Mouse (Mus musculus) forebrain, embryonic 10.5 days (tissue): ENCODE measurements at regions not wholly inside any gene's neighbourhood (a gene's known extent, or its start where the extent isn't known, plus 50 kb on each side); places are given as distances from the start of the nearest gene placed in this dataset.

Experiments used
- DNase-seq: peaks from one replicate; pipeline ENCODE4 v3.0.0-alpha.2; 2017; ENCODE audit warnings: low spot score; ENCODE audit errors: extremely low spot score
- H3K27ac ChIP-seq: fragments of 300-500 bp; sonication (generic); 2 replicates; pipeline ENCODE4 v1.5.1; 2016; ENCODE audit warnings: mild to moderate bottlenecking
- H3K27me3 ChIP-seq: fragments of 300-500 bp; sonication (generic); 2 replicates; pipeline ENCODE4 v1.6.1; 2016; ENCODE audit warnings: mild to moderate bottlenecking; ENCODE audit not compliant: poor library complexity, severe bottlenecking
- H3K36me3 ChIP-seq: fragments of 300-500 bp; sonication (generic); replicated peaks from 2 replicates; pipeline ENCODE4 v1.6.1; 2016; ENCODE audit warnings: mild to moderate bottlenecking, moderate library complexity
- H3K4me1 ChIP-seq: fragments of 300-500 bp; sonication (generic); 2 replicates; pipeline ENCODE4 v1.6.1; 2016
- H3K4me3 ChIP-seq: fragments of 300-500 bp; sonication (generic); 2 replicates; pipeline ENCODE4 v1.5.1; 2016; ENCODE audit warnings: mild to moderate bottlenecking, moderate library complexity
- H3K9me3 ChIP-seq: fragments of 300-500 bp; sonication (generic); 2 replicates; pipeline ENCODE4 v1.6.1; 2016; ENCODE audit warnings: mild to moderate bottlenecking, moderate library complexity
- WGBS: fragments of 180-500 bp; shearing (Covaris S2); methylation state at CpG from one replicate; pipeline ENCODE4 v1.1.7; 2016; 5-methylcytosine and 5-hydroxymethylcytosine counted together

DNA sequence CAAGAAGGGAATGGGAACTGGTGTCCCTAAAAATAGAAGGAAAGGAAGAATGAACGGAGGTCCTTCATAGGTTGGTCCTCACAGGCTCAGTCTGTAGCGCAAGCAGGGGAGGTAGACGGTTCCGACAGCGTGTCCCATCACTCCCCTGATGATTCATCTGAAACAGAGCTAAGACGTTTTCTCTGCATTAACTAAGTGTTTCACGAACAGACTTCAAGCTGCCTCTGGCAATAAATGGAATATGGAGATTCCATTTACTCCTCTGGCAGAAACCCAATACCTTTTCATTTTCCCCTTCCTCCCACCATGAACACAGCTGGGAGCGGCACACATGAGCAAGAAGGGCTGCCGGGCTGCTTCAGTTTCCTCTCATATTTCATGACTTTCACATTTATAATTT lies 194.6 kb upstream of the Sox11 start:
- 85% methylated on average over 9 of the region's 9 CpGs for WGBS

DNA sequence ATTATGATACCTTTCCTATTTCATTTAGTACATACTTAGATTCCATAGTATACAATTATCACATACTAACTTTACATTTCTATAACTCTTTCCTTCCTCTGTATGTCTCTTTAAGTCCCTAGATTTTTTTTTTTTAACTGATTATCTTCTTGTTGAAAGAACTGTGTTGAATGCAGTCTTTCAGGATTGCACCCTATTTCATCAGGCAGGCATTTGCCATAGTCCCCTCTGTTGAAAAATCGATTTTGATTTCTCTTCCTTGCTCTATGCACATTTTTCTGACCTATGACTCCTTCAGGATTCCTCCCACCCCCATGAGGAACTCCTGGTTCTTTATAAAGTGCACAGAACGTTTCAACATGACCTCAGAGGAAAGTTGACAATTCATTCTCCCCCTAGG lies 183.2 kb upstream of the Sox11 start:
- no peak overlapping the region for H3K27ac ChIP-seq
- no peaks in the 10 kb centered on the region for H3K27me3 ChIP-seq
- DNase-seq: no peak
- no peaks in the 10 kb centered on the region for H3K36me3 ChIP-seq
- H3K9me3 ChIP-seq: no peaks in the 10 kb centered on the region
- WGBS: 77% methylated on average over 2 of the region's 2 CpGs
- 0 out of 2 replicates have a peak, but pooled peaks cover 4% of the 10 kb centered on the region for H3K4me1 ChIP-seq
- H3K4me3 ChIP-seq: no peak overlapping the region

More for the DNA sequence above, 194.6 kb upstream of the Sox11 start:
- no peaks in the 10 kb centered on the region for H3K27me3 ChIP-seq
- H3K4me3 ChIP-seq: no peak overlapping the region
- no peak for DNase-seq
- H3K4me1 ChIP-seq: peaks cover 12% of the 10 kb centered on the region
- H3K27ac ChIP-seq: no peak overlapping the region
- no peaks in the 10 kb centered on the region for H3K36me3 ChIP-seq
- H3K9me3 ChIP-seq: 0 out of 2 replicates have a peak, but pooled peaks cover 4% of the 10 kb centered on the region

DNA sequence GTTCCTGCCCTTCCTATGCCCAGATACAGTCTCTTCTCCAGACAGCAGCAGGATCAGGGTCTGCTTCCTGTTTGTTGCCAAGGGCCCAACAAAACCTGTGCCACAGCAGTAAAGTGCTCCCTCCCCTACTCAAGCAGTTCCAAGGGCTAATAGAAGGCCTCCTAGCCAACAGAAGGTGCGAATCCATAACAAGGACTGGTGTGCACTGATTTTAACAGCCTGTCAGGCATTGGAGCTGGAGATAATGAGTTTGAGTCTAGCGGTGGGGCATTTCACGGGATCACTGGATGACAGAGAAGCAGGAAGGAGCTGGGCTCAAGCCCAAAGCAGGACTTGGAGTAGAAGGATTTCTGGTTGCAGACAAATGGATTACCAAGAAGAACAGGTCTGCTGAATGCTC lies 170.9 kb upstream of the Sox11 start:
- H3K4me1 ChIP-seq: no peaks in the 10 kb centered on the region
- no peaks in the 10 kb centered on the region for H3K36me3 ChIP-seq
- H3K4me3 ChIP-seq: no peak overlapping the region
- H3K27me3 ChIP-seq: no peaks in the 10 kb centered on the region
- 88% methylated on average over 3 of the region's 3 CpGs for WGBS
- DNase-seq: no peak
- no peaks in the 10 kb centered on the region for H3K9me3 ChIP-seq
- no peak overlapping the region for H3K27ac ChIP-seq

DNA sequence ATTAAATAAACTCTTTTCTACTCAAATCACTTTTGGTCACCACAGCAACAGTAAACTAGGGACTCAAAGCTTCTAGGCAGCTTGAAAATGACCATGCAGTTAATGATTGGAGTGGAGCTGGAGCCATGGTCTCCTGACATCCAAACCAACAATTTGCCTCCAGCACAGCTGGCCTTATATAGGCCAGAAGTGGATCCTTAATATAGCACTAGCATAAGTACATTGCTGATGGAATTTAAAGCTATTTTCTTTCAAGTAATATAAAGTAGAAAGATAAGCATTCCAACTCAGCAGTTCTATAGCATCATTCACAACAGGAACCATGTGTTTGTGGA lies 165.8 kb upstream of the Sox11 start:
- H3K27me3 ChIP-seq: no peaks in the 10 kb centered on the region
- H3K9me3 ChIP-seq: no peaks in the 10 kb centered on the region
- H3K27ac ChIP-seq: no peak overlapping the region
- H3K4me1 ChIP-seq: peaks cover 5% of the 10 kb centered on the region
- H3K4me3 ChIP-seq: no peak overlapping the region
- H3K36me3 ChIP-seq: no peaks in the 10 kb centered on the region
- no peak for DNase-seq

DNA sequence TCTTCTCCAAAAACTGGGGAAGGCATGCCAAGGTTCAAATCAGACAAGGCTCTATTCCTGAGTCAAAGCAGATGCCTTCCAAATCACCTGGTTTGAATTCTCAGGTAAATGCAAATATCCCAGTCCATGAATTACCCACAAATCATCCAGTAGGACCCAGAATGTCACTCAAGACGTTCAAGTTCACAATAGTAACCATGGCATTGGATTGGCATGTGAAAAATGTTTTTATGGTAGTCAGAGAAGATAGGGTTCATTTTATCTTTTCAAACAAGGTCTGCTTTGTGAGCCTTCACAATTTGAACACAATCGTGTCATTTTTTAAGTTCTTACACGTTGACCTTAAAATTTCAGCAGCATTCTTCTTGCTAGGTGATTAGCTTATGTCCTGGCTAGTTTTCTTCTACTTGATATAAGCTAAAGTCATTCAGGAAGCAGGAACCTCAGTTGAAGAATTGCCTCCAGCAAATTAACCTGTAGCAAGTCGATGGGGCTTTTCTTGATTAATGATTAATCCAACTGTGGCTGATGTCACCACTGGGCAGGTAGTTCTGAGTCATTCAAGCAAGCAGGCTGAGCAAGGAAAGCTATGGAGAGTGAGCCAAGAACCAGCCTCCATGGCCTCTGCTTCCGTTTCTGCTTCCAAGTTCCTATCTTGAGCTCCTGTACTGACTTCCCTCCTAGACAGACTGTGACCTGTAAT lies 165.3 kb upstream of the Sox11 start:
- Histone ChIP-seq H3K9me3 (no peaks in the 10 kb centered on the region), H3K4me1 (peaks cover 10% of the 10 kb centered on the region), H3K27ac (no peak overlapping the region), H3K36me3 (no peaks in the 10 kb centered on the region), H3K27me3 (no peaks in the 10 kb centered on the region), H3K4me3 (no peak overlapping the region)
- WGBS: 70% methylated on average over 5 of the region's 5 CpGs
- DNase-seq: no peak

DNA sequence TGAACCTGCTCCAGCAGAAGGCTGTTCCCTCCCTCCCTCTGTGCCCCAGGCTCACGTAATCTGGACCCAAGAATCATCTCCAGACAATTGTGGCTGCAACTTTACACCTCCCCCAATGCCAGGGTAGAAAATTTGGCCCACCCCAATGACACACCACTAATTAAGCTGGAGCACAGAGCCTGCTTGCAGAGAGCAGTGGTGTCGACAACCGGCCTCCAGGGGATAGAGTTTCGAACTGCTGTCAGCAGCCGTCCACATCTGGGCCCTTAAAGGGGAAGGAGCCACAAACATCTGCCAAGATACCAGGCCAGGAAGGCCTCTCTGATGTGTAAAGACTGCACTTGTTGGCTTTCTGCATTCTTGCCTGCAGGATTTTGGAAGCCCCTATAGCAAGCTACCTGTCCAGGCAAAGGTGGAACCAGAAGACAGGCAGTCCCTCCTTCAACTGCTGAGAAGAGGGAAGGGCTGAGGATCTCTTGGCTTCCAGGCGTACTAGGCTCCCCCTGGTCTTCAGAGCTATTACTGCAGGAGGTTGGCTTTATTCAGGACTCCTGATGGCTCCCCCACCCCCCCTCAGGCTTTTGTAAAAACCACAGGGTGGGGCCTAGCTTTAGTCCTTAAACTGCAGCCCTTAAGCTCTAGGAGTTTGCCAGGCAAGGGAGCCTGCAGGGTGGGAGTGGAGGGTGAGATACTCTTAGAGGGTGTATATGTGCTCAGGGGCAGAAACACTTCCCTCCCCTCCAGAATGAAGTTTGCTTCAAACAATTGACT lies 160.5 kb upstream of the Sox11 start:
- no peak for DNase-seq
- peaks cover 39% of the 10 kb centered on the region for H3K4me1 ChIP-seq
- no peaks in the 10 kb centered on the region for H3K36me3 ChIP-seq
- H3K4me3 ChIP-seq: no peak overlapping the region
- peak overlapping the region; percentile 51 for H3K27ac ChIP-seq
- 10% methylated on average over 6 of the region's 6 CpGs for WGBS
- no peaks in the 10 kb centered on the region for H3K9me3 ChIP-seq
- no peaks in the 10 kb centered on the region for H3K27me3 ChIP-seq

DNA sequence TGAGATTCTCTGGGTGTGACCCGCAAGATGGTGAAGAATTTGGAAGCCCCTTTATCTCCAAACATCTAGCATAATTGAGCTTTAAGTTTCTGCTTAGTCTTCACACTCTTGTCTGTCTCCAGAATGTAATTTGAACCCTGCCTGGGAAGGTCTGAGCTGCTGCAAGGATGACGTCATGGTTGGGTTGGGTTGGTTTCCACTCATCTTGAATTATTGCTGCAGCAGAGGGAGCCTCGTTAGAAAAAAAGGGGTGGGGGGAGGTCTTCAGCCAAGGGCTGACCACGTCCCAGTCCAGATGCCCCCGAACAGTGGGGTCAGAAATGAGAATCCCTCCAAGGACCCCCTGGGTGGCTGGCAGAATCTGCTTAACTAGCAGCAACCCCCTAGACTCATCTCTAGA lies 158.1 kb upstream of the Sox11 start:
- 36% methylated on average over 5 of the region's 5 CpGs for WGBS
- Histone ChIP-seq H3K4me1 (peaks cover 53% of the 10 kb centered on the region), H3K27me3 (no peaks in the 10 kb centered on the region), H3K27ac (peak overlapping the region; percentile 48), H3K4me3 (no peak overlapping the region), H3K36me3 (no peaks in the 10 kb centered on the region), H3K9me3 (no peaks in the 10 kb centered on the region)
- DNase-seq: no peak

DNA sequence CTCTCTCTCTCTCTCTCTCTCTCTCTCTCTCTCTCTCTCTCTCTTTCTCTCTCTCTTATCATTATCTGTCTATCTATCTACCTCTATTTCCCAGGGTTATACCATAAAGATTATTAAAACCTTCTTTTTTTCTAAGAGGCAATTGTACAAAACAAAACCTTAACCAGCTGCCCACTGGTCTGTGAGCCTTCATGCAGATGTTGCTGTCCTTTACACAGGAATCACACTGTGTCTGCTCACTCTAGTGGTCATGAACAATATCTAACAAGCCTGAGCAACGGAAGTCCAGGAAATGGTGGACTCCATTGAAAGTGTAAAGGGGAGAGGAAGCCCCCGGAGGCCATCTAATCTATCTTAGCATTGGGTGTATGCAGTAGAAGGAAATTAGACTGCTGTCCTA lies 156.9 kb upstream of the Sox11 start:
- H3K36me3 ChIP-seq: no peaks in the 10 kb centered on the region
- H3K27me3 ChIP-seq: no peaks in the 10 kb centered on the region
- WGBS: 56% methylated on average over 2 of the region's 2 CpGs
- H3K4me3 ChIP-seq: no peak overlapping the region
- no peak for DNase-seq
- no peak overlapping the region for H3K27ac ChIP-seq
- no peaks in the 10 kb centered on the region for H3K9me3 ChIP-seq
- peaks cover 53% of the 10 kb centered on the region for H3K4me1 ChIP-seq

DNA sequence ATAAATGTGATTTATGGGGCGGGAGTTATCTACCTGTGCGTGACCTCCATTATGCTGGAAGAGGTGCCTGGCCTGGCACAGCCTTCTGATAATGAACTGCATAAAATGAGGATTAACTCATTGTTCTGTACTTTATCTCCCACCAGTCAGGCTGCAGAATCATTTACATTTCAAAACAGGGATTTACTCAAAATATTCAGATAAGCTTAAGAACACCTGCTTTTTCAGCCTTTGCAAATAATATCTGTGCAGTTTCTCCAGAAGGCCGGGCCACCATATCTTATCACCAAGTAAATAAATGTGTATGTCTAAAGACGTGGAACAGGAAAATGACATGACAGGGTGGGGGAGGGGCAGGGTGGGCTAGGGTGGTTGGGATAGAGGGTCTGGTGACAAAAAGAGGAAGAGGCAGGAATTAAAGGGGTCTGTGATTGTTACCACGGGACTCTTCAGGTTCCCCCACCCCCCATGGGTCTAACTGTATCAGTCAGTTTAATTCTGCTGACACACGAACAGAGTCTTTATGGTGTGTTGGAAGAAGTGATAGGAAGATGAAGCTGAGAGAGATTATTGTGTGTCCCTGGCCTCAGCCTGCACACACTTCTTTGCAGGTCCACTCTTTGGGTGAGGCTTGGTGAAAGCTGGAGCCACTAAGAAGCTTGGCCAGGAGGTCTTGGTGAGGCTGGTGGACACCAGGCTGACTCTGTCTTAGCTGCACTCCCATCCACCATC lies 154.6 kb upstream of the Sox11 start:
- H3K36me3 ChIP-seq: no peaks in the 10 kb centered on the region
- H3K9me3 ChIP-seq: no peaks in the 10 kb centered on the region
- no peak overlapping the region for H3K4me3 ChIP-seq
- peak overlapping the region; percentile 75 for H3K27ac ChIP-seq
- no peaks in the 10 kb centered on the region for H3K27me3 ChIP-seq
- WGBS: 31% methylated on average over 6 of the region's 6 CpGs
- H3K4me1 ChIP-seq: peaks cover 46% of the 10 kb centered on the region
- no peak for DNase-seq

DNA sequence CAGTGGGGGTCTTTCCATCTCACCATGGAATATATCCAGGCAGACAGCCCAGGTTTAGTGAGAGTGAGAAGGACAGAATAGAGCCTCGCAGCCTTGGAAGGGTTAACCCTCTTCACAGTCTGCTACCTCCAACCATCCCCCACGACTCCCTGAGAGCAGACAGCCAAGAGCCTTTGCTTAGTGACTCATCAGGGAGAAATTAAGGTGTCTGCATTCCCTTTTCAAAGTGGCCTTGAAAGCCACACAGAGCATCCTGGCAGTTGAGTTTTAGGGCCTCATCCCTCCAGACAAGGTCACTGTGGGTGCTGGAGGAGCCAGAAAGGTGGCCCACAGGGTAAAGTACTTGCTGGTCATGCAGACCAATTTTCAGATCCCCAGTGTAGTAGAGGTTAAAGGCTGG lies 149.9 kb upstream of the Sox11 start:
- no peaks in the 10 kb centered on the region for H3K27me3 ChIP-seq
- no peaks in the 10 kb centered on the region for H3K36me3 ChIP-seq
- H3K9me3 ChIP-seq: no peaks in the 10 kb centered on the region
- WGBS: 25% methylated on average over 2 of the region's 2 CpGs
- no peak for DNase-seq
- H3K4me1 ChIP-seq: peaks cover 25% of the 10 kb centered on the region
- H3K4me3 ChIP-seq: no peak overlapping the region
- H3K27ac ChIP-seq: peak overlapping the region; percentile 59

DNA sequence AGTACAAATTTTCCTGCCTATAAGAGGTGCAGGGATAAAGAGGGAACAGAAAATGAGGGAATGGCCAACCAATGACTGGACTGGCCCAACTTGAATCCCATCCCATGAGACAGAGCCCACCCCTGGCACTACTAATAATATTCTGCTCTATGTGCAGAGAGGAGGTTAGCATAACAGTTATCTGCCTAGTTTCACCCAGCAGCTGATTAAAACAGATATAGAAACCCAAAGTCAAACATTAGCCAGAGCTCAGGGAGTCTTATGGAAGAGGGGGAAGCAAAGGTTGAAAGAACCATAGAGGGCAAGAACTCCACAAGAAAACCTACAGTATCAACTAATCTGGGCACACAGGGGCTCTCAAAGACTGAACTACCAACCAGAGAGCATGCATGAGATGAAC lies 138.9 kb upstream of the Sox11 start:
- peaks cover 6% of the 10 kb centered on the region; the same call in 1 of the 2 replicates for H3K4me1 ChIP-seq
- no peaks in the 10 kb centered on the region for H3K36me3 ChIP-seq
- H3K27me3 ChIP-seq: no peaks in the 10 kb centered on the region
- no peak for DNase-seq
- H3K27ac ChIP-seq: no peak overlapping the region
- H3K4me3 ChIP-seq: no peak overlapping the region
- H3K9me3 ChIP-seq: no peaks in the 10 kb centered on the region

DNA sequence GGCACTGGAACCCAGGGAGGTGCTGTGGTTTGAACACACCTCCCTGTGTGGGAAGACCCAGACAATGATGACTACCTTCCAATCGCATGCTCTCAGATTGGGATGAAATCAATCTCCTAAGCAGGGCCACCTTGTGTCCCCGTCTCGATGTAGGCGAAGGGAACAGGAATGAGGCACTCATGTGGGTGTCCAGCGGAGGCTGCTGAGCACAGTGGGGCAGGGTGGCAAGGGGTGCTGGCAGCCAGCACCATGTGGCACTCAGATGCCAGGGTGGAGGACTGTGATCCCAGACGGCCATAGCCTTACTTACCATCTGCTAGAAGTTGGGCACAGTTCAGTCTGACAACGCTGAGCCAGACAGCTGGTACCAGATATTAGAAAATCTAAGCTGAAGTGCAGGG lies 137.2 kb upstream of the Sox11 start:
- no peaks in the 10 kb centered on the region for H3K9me3 ChIP-seq
- 95% methylated on average over 7 of the region's 7 CpGs for WGBS
- H3K4me1 ChIP-seq: peaks cover 6% of the 10 kb centered on the region; the same call in 1 of the 2 replicates
- no peak overlapping the region for H3K4me3 ChIP-seq
- no peak overlapping the region for H3K27ac ChIP-seq
- H3K36me3 ChIP-seq: no peaks in the 10 kb centered on the region
- DNase-seq: no peak
- no peaks in the 10 kb centered on the region for H3K27me3 ChIP-seq

DNA sequence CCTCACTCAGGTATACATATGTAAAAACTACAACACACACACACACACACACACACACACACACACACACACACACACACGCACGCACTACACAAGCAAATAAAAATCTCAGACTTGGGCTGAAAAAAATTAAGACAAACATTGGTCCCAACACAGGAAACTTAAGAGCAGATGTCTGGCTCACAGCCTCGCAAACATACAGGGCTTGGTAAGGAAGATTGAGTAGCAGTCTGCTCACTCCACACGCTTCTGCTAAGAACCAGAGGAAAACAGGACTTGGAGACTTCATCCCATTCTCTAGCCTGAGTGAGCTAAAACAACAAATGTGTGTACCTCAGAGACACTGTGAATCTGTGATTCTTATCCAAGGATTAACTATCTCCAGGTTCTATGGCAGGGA lies 132.3 kb upstream of the Sox11 start:
- 81% methylated on average over 4 of the region's 4 CpGs for WGBS
- Histone ChIP-seq H3K27ac (no peak overlapping the region), H3K36me3 (no peaks in the 10 kb centered on the region), H3K9me3 (no peaks in the 10 kb centered on the region), H3K4me3 (no peak overlapping the region), H3K4me1 (peaks cover 26% of the 10 kb centered on the region), H3K27me3 (no peaks in the 10 kb centered on the region)
- no peak for DNase-seq
